Mouse (Mus musculus): ENCODE measurements around the gene Gm20388.

DNA sequence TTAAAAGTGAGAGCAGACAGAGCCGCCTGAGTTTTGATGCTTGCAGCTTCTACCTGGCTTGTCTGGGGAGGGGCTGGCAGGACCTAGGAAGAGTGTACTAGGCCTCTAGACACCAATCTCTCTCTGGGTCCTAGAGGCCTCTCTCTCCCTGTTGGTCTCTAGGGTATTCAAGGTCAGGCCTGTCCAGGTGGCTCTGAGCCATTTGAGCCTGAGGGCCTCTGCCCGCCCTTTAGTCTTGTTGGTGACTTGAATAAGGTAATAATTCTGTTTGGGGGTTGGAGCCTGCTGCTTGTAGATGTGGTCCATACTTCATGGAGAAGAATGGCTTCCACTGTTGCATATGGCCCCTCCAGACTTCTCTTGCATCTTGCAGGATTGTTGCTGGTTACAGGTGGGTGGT is 604.6 kb downstream of the Gm20388 start:
- no peak for TF ChIP-seq CTCF (IDR thresholded peaks at IDR 0.05; ENCODE audit: control insufficient read depth, insufficient read depth, low read length)
- TF ChIP-seq POLR2A (IDR thresholded peaks at IDR 0.05; ENCODE audit: borderline replicate concordance, control insufficient read depth, low read depth, low read length) = no peak

Measured in bone marrow, adult 2 months (tissue).